Mouse (Mus musculus) c-Kit-positive CD71-positive TER-119-positive erythroid progenitor cells, embryonic 14.5 days (primary cell): ENCODE measurements around the gene Ms4a10.

ENCODE experiments used
- DNase-seq: peaks from one replicate; pipeline ENCODE4 v3.0.0-alpha.2; 2013; ENCODE audit warnings: low spot score

The Ms4a10 gene

DNA sequence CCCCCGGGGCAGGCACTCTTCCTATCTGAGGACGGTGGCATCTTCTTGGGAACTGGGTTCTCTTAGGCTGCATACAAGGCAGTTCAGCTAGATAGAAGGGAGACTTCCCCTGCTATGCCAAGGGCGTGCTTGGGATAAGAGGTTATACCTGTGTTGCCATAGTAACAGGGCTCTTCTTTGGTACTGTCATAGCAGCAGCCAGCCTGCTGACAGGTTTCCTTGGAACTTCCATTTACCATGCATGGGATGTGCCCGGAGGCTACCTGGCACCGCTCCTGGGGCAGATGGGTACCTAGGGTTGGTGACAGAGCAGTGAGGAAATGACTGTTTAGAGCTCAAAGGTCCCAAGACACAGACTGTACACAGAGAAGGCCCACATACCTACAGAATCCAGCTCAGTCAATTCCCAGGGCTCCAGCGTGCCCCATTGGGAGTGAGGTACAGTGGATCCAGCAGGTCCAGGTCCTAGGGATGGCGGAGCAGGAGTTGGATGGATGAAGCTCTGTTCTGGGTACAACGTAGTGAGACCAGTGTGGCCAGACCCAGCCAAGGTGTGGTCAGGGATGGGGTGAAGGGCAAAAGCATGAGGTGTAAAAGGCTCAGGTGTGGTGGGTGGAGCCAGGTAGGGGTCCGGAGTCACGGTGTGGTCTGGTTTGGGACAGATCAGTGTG is 56.0 kb downstream of the Ms4a10 start:
- DNase-seq, result no peak

DNA sequence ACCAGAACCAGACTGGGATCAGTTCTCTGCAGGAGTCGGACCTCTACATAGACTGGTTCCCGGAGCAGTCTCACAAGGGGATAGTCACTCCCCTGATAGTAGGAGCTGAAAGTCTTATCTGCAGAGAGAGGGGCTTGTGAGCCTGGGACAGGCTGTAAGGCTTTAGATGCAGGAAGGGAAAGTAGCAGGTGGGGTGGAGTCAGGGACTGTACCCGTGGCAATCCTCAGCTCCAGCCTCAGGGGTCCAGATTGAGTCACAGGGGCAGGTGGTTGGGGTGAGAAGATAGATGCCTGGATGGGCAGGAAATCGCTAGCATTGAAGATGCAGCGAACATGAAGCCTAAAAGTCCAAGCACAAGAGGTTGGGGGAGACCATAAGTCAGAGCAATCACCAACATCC is 58.0 kb downstream of the Ms4a10 start:
- no peak for DNase-seq

DNA sequence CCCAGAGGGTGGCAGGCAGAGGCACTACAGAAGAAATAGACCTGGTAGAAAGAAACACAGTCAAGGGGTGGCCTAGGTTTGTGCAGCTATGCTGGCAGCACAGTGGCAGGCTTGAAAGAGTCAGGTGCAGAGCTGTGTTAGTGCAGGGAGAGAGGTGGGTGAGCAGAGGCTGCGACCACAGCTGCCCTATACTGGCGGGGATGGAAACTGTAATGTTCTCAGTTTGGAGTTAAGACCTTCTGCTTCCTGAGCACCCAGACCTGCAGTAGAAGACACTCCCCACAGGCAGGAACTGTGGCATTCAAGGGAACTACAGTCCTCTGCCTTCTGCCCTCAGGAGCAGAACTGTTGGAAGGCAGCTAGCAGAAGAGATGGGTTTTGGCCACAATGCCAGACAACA is 59.6 kb downstream of the Ms4a10 start:
- DNase-seq, result no peak

DNA sequence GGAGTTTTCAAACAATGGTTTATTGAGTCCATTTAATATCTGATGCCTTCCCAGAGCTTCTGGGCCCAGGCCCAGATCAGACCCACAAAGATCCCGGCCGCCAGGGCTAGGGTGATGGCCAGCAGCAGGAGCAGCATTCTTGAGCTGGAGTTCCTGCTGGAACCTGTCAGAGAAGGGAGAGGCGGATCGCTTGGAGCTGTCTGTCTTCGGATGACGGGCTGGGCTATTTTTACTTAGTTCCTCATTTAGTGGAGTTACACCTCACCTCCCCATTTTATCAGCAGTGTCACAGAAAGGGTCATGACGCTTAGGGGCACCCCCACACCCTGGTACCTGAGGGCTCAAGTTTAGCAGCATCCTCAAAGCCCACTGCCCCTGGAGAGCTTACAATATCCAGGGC is 60.2 kb downstream of the Ms4a10 start:
- no peak for DNase-seq
